Mouse (Mus musculus) megakaryocyte-erythroid progenitor cell, adult 5-6 weeks (primary cell): ENCODE measurements around the gene Lrrc58. TPM values are rescaled to one million over a fixed set of nuclear protein-coding genes. Genes with fewer than 3 reads are reported as not detected.

ENCODE experiments used
- ATAC-seq: replicated peaks from 2 replicates; pipeline ENCODE4 v1.8.0; 2016; ENCODE audit warnings: mild to moderate bottlenecking, inconsistent platforms; ENCODE audit not compliant: severe bottlenecking, poor library complexity, low FRiP score, low TSS enrichment
- total RNA-seq, 2 experiments: library from RNA; stranded (forward) in 1 of 2; stranded (reverse) in 1 of 2; fragments of 200-1000, 215-1000 nt in 1 of 2; fragments of >200 nt in 1 of 2; fragmentation: Nextera tagmentation in 1 of 2; gene quantifications; 2 replicates each; pipeline ENCODE4 v1.2.3; 2014 to 2017

The Lrrc58 gene
- total RNA-seq, 2 experiments from 2014 or later, result 26.7 to 29.8 TPM

- no peak for ATAC-seq
Observed at GRCm38 (mm10) chr16:37865841-37866240, 2.3 kb upstream of the Lrrc58 start.

- ATAC-seq, result peak; percentile 39
Observed at GRCm38 (mm10) chr16:37868506-37869469, 599 bp downstream of the Lrrc58 start.

- ATAC-seq, result peak; percentile 53
Observed at GRCm38 (mm10) chr16:37869470-37870231, 1.5 kb downstream of the Lrrc58 start.

GRCm38 (mm10) chr16:37871112-37871715, 3.0 kb downstream of the Lrrc58 start:
- ATAC-seq, result no peak

- ATAC-seq, result no peak
Observed at GRCm38 (mm10) chr16:37874501-37875235, 6.5 kb downstream of the Lrrc58 start.

GRCm38 (mm10) chr16:37877406-37877805, 9.2 kb downstream of the Lrrc58 start:
- no peak for ATAC-seq

GRCm38 (mm10) chr16:37878951-37879505, 10.8 kb downstream of the Lrrc58 start:
- no peak for ATAC-seq

GRCm38 (mm10) chr16:37879750-37880419, 11.7 kb downstream of the Lrrc58 start:
- ATAC-seq, result no peak

- ATAC-seq, result 0 out of 2 replicates have a peak, but pooled peaks have one; percentile 59
Observed at GRCm38 (mm10) chr16:37881168-37881567, 13.0 kb downstream of the Lrrc58 start.

GRCm38 (mm10) chr16:37888986-37889385, 20.8 kb downstream of the Lrrc58 start:
- ATAC-seq, result no peak

- ATAC-seq, result no peak
Observed at GRCm38 (mm10) chr16:37892667-37893066, 24.5 kb downstream of the Lrrc58 start.

GRCm38 (mm10) chr16:37893381-37893780, 25.2 kb downstream of the Lrrc58 start:
- no peak for ATAC-seq

- ATAC-seq, result no peak
Observed at GRCm38 (mm10) chr16:37893942-37894341, 25.8 kb downstream of the Lrrc58 start.

GRCm38 (mm10) chr16:37898790-37899189, 30.6 kb downstream of the Lrrc58 start:
- no peak for ATAC-seq

- no peak for ATAC-seq
Observed at GRCm38 (mm10) chr16:37899357-37899756, 31.2 kb downstream of the Lrrc58 start.

GRCm38 (mm10) chr16:37901318-37901717, 33.1 kb downstream of the Lrrc58 start:
- ATAC-seq, result no peak

GRCm38 (mm10) chr16:37906456-37906855, 38.3 kb downstream of the Lrrc58 start:
- ATAC-seq, result no peak

GRCm38 (mm10) chr16:37911086-37911485, 42.9 kb downstream of the Lrrc58 start:
- no peak for ATAC-seq
